ENCODE assay signal across 8 mouse cellular contexts in the genomic region with DNA sequence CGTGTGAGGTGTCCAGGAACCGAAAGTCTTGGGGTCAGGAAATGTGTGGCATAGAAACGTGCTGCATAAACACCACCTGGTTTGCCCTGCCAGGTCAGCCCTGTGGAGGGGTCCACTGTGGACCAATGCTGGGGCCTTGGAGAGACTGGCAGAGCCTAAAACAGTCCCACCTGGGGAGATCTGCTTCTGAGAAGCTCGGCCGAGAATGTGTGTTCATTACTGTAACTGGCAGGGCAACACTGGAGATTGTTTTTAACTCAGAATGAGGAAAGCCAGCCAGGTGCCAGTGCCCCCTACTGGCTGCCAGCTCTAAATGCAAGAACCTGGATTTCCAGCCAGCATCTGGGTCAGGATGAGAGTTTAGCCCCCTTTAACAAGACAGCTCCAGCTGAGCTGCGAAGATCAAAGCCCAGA.
A peak's percentile ranks its signal among the peaks of the same experiment; 100 is the strongest.
DNase-seq lines count a peak whose midpoint lies in the region; ATAC-seq and TF ChIP-seq lines count a peak whose summit lies in the region.

No protein-coding gene starts in this region.

- TF ChIP-seq POLR2A in small intestine, adult 2 months (IDR thresholded peaks at IDR 0.05; ENCODE audit: low read depth, low read length): no peak

- peaks cover 4% of the 10 kb centered on the region; the same call in 1 of the 2 replicates for H3K36me3 ChIP-seq in forebrain, embryonic 15.5 days
- H3K36me3 ChIP-seq in intestine, postnatal 0 days (ENCODE audit: control insufficient read depth, insufficient read depth): no peaks in the 10 kb centered on the region
- H3K36me3 ChIP-seq in lung, embryonic 16.5 days (ENCODE audit: control insufficient read depth, insufficient read depth, low read length): no peaks in the 10 kb centered on the region
- H3K36me3 ChIP-seq in small intestine, adult 2 months (ENCODE audit: control insufficient read depth, insufficient read depth, low read length): no peaks in the 10 kb centered on the region

- no peaks in the 10 kb centered on the region for H3K27me3 ChIP-seq in forebrain, embryonic 15.5 days
- no peaks in the 10 kb centered on the region for H3K27me3 ChIP-seq in intestine, postnatal 0 days (replicated peaks; ENCODE audit: control insufficient read depth, insufficient read depth, low read length)
- H3K27me3 ChIP-seq in lung, embryonic 16.5 days (ENCODE audit: control insufficient read depth, insufficient read depth, low read depth, low read length): no peaks in the 10 kb centered on the region
- H3K27me3 ChIP-seq in small intestine, adult 2 months (ENCODE audit: control insufficient read depth, insufficient read depth, low read length): no peaks in the 10 kb centered on the region

- ATAC-seq in forebrain, embryonic 15.5 days (replicated peaks): peak; percentile 37
- no peak for ATAC-seq in intestine, postnatal 0 days
- peak; percentile 43; the same call in 1 of the 2 replicates for ATAC-seq in lung, embryonic 16.5 days (ENCODE audit: low read depth)

- peak overlapping the region; percentile 31 for H3K27ac ChIP-seq in forebrain, embryonic 15.5 days (replicated peaks)
- H3K27ac ChIP-seq in intestine, postnatal 0 days (ENCODE audit: low read depth, low read length): no peak overlapping the region
- H3K27ac ChIP-seq in lung, embryonic 16.5 days (ENCODE audit: low read length): no peak overlapping the region
- no peak overlapping the region for H3K27ac ChIP-seq in small intestine, adult 2 months (ENCODE audit: insufficient read depth, low read depth, low read length)

- peak; percentile 27 for DNase-seq in cerebellum, adult 11-12 months
- DNase-seq in cerebellum, adult 11 months: no peak
- DNase-seq in 3T3-L1 (ENCODE audit: low read depth, low spot score): peak; percentile 48
- DNase-seq in c-Kit-positive CD71-negative TER-119-negative erythroid progenitor cells, embryonic 14.5 days (ENCODE audit: low read depth): peak; percentile 10

- TF ChIP-seq CTCF in intestine, postnatal 0 days (IDR thresholded peaks at IDR 0.05; ENCODE audit: low read depth): peak; percentile 78
- TF ChIP-seq CTCF in small intestine, adult 2 months (IDR thresholded peaks at IDR 0.05; ENCODE audit: extremely low read depth, insufficient read length, insufficient replicate concordance, low read depth, low read length): peak; percentile 54; the same call in 1 of the 2 replicates

- H3K9me3 ChIP-seq in forebrain, embryonic 15.5 days: no peaks in the 10 kb centered on the region
- no peaks in the 10 kb centered on the region for H3K9me3 ChIP-seq in intestine, postnatal 0 days (ENCODE audit: control insufficient read depth)
- no peaks in the 10 kb centered on the region for H3K9me3 ChIP-seq in lung, embryonic 16.5 days (ENCODE audit: control insufficient read depth, low read length)

- no peak overlapping the region for H3K4me2 ChIP-seq in forebrain, embryonic 15.5 days (replicated peaks)
- H3K4me2 ChIP-seq in intestine, postnatal 0 days (replicated peaks; ENCODE audit: low read depth): no peak overlapping the region
- no peak overlapping the region for H3K4me2 ChIP-seq in lung, embryonic 16.5 days (ENCODE audit: low read depth, low read length)

- H3K4me1 ChIP-seq in forebrain, embryonic 15.5 days: peaks cover 28% of the 10 kb centered on the region
- no peaks in the 10 kb centered on the region for H3K4me1 ChIP-seq in intestine, postnatal 0 days (replicated peaks; ENCODE audit: control insufficient read depth, insufficient read depth, low read length)
- H3K4me1 ChIP-seq in lung, embryonic 16.5 days (replicated peaks; ENCODE audit: control insufficient read depth, insufficient read depth, low read length): peaks cover 6% of the 10 kb centered on the region; the same call in 1 of the 2 replicates
- no peaks in the 10 kb centered on the region for H3K4me1 ChIP-seq in small intestine, adult 2 months (ENCODE audit: control insufficient read depth, insufficient read depth, insufficient read length, low read length)

- 46% methylated on average over 6 of the region's 6 CpGs for WGBS in forebrain, embryonic 15.5 days
- 58% methylated on average over 6 of the region's 6 CpGs for WGBS in intestine, postnatal 0 days
- WGBS in lung, embryonic 16.5 days: 53% methylated on average over 6 of the region's 6 CpGs
- WGBS in small intestine, adult 2 months: 46% methylated on average over 6 of the region's 6 CpGs

- no peak overlapping the region for H3K4me3 ChIP-seq in forebrain, embryonic 15.5 days
- H3K4me3 ChIP-seq in intestine, postnatal 0 days (ENCODE audit: low read depth, low read length): no peak overlapping the region
- H3K4me3 ChIP-seq in lung, embryonic 16.5 days (ENCODE audit: low read length): no peak overlapping the region
- H3K4me3 ChIP-seq in small intestine, adult 2 months (ENCODE audit: low read depth, low read length): no peak overlapping the region

- H3K9ac ChIP-seq in forebrain, embryonic 15.5 days (replicated peaks): no peak overlapping the region
- no peak overlapping the region for H3K9ac ChIP-seq in intestine, postnatal 0 days (ENCODE audit: low read depth, low read length)
- 0 out of 2 replicates have a peak overlapping the region, but pooled peaks have one; percentile 28 for H3K9ac ChIP-seq in lung, embryonic 16.5 days (ENCODE audit: low read length)
